In the genomic region with DNA sequence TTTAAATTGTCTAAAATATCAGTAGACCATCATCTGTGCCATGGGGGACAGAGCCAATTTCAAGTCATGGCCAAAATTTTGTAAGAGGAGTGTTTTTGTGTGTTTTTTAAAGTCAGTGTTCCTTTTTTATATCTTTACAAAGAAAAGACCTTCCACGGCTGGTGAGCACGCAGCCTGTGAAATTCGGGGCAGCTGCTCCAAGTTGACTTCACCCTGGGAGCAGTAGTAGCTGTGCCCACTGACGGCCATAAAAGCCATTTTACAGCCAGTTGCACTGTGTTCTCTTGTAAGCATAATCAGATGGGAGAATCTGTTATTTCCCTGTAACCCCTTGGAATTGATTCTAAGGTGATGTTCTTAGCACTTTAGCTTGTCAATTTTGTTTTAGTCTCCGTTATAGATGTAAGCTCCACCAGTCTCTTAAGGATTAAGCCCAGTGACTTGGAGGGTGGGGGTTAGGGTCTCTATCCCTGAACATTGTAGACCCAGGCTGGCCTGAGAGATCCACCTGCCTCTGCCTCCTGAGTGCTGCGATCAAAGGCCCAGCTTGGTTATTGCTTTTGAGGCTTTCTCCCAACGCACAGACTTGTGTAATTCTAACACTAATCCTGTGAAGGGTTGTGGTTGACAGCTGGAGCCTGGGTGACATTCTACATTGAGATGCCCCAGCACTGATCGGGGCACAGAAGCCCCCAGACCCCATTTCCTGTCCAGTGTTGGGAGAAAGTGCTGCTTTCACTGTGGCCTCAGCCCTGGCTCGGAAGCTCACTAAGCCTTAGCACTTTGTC, we compare ENCODE assay signal across 8 mouse cellular contexts. TPM values are rescaled to one million over a fixed set of nuclear protein-coding genes. Genes with fewer than 3 reads are reported as not detected.
DNase-seq lines count a peak whose midpoint lies in the region; ATAC-seq lines count a peak whose summit lies in the region.

No protein-coding gene starts in this region.

- DNase-seq in forebrain, embryonic 10.5 days (ENCODE audit: extremely low spot score, low spot score) = no peak
- no peak for DNase-seq in forebrain, embryonic 11.5 days (ENCODE audit: low spot score)
- peak; percentile 78 for DNase-seq in adipocyte (ENCODE audit: low spot score)
- no peak for DNase-seq in right cerebral cortex, postnatal 36 days (ENCODE audit: low spot score in 2 of 2)
- no peak for DNase-seq in urinary bladder, postnatal 25 days (ENCODE audit: low spot score)
- DNase-seq in frontal cortex, postnatal 14 days (ENCODE audit: low spot score in 2 of 2) = no peak

- H3K27me3 ChIP-seq in forebrain, embryonic 10.5 days (ENCODE audit: poor library complexity, severe bottlenecking) = no peaks in the 10 kb centered on the region
- no peaks in the 10 kb centered on the region for H3K27me3 ChIP-seq in forebrain, embryonic 11.5 days (ENCODE audit: control insufficient read depth, insufficient read depth, low read length)
- no peaks in the 10 kb centered on the region for H3K27me3 ChIP-seq in hindbrain, embryonic 13.5 days

- WGBS in forebrain, embryonic 10.5 days = 93% methylated on average over 9 of the region's 9 CpGs
- WGBS in forebrain, embryonic 11.5 days = 92% methylated on average over 9 of the region's 9 CpGs
- 84% methylated on average over 9 of the region's 9 CpGs for WGBS in hindbrain, embryonic 13.5 days
- 16% methylated on average over 9 of the region's 9 CpGs for WGBS in macrophage (ENCODE audit: missing documents)

- H3K9me3 ChIP-seq in forebrain, embryonic 10.5 days = no peaks in the 10 kb centered on the region
- H3K9me3 ChIP-seq in forebrain, embryonic 11.5 days (ENCODE audit: control insufficient read depth, low read length) = no peaks in the 10 kb centered on the region
- no peaks in the 10 kb centered on the region for H3K9me3 ChIP-seq in hindbrain, embryonic 13.5 days

- ATAC-seq in forebrain, embryonic 11.5 days (replicated peaks; ENCODE audit: low FRiP score) = no peak
- ATAC-seq in hindbrain, embryonic 13.5 days (ENCODE audit: low FRiP score) = no peak

- H3K27ac ChIP-seq in forebrain, embryonic 10.5 days = no peak overlapping the region
- no peak overlapping the region for H3K27ac ChIP-seq in forebrain, embryonic 11.5 days (ENCODE audit: low read depth, low read length)
- H3K27ac ChIP-seq in hindbrain, embryonic 13.5 days = peak overlapping the region; percentile 35; the same call in 1 of the 2 replicates
- peak overlapping the region; percentile 100 for H3K27ac ChIP-seq in macrophage

- H3K9ac ChIP-seq in forebrain, embryonic 11.5 days (ENCODE audit: low read length) = no peak overlapping the region
- 0 out of 2 replicates have a peak overlapping the region, but pooled peaks have one; percentile 51 for H3K9ac ChIP-seq in hindbrain, embryonic 13.5 days

- peaks cover 68% of the 10 kb centered on the region for H3K79me2 ChIP-seq in macrophage (ENCODE audit: inconsistent target)

- H3K4me1 ChIP-seq in forebrain, embryonic 10.5 days = peaks cover 51% of the 10 kb centered on the region
- peaks cover 7% of the 10 kb centered on the region; the same call in 1 of the 2 replicates for H3K4me1 ChIP-seq in forebrain, embryonic 11.5 days (replicated peaks; ENCODE audit: control insufficient read depth, insufficient read depth, low read length)
- peaks cover 52% of the 10 kb centered on the region for H3K4me1 ChIP-seq in hindbrain, embryonic 13.5 days (replicated peaks)

- peaks cover 25% of the 10 kb centered on the region for H3K36me3 ChIP-seq in forebrain, embryonic 10.5 days (replicated peaks)
- peaks cover 6% of the 10 kb centered on the region; the same call in 1 of the 2 replicates for H3K36me3 ChIP-seq in forebrain, embryonic 11.5 days (ENCODE audit: control insufficient read depth, insufficient read depth, low read length)
- peaks cover 21% of the 10 kb centered on the region for H3K36me3 ChIP-seq in hindbrain, embryonic 13.5 days
- H3K36me3 ChIP-seq in macrophage (ENCODE audit: inconsistent target) = peaks cover 17% of the 10 kb centered on the region; the same call in 1 of the 2 replicates

- no peak overlapping the region for H3K4me2 ChIP-seq in forebrain, embryonic 11.5 days (ENCODE audit: low read depth, low read length, severe bottlenecking)
- H3K4me2 ChIP-seq in hindbrain, embryonic 13.5 days = peak overlapping the region; percentile 84

- H3K4me3 ChIP-seq in forebrain, embryonic 10.5 days = peak overlapping the region; percentile 69; the same call in 1 of the 2 replicates
- H3K4me3 ChIP-seq in forebrain, embryonic 11.5 days (ENCODE audit: low read depth, low read length) = no peak overlapping the region
- H3K4me3 ChIP-seq in hindbrain, embryonic 13.5 days = peak overlapping the region; percentile 76
- peak overlapping the region; percentile 98 for H3K4me3 ChIP-seq in macrophage (ENCODE audit: inconsistent target)

RNA-seq across cellular contexts. Expression of a gene that starts 3.3 kb away (rescaled TPM):
- 26.8 and 27.9 TPM in 2 replicates for polyA plus RNA-seq in forebrain, embryonic 10.5 days (2016; fragmentation: Nextera tagmentation; extraction: Ambion mirVana)
- polyA plus RNA-seq in forebrain, embryonic 11.5 days (2014; fragmentation: Nextera tagmentation; extraction: Ambion mirVana) = 45.5 and 46.3 TPM in 2 replicates
- 60.5 and 67.6 TPM in 2 replicates for polyA plus RNA-seq in hindbrain, embryonic 13.5 days (2015; fragmentation: Nextera tagmentation; extraction: Ambion mirVana)
- 100 to 1,000 TPM in 9 of 26 experiments, 10 to 100 TPM in 16, 1 to 10 TPM in 1; 8.8 to 741 (median 70.0) TPM for total RNA-seq in macrophage (2018; cell fraction: chromatin; rRNA removed)
- total RNA-seq in macrophage (2018; cell fraction: cytosol; rRNA removed) = 100 to 1,000 TPM in 16 of 26 experiments, 10 to 100 TPM in 10; 12.9 to 504 (median 163) TPM
- total RNA-seq in macrophage (2018; cell fraction: nucleus; rRNA removed) = 100 to 1,000 TPM in 11 of 26 experiments, 10 to 100 TPM in 15; 14.5 to 587 (median 82.2) TPM
- polyA plus RNA-seq in macrophage (2018) = 198 to 536 TPM (median 239 TPM) in 3 replicates

RNA-seq across cellular contexts. Expression of a gene that starts 15.7 kb away (rescaled TPM):
- polyA plus RNA-seq in forebrain, embryonic 10.5 days (2016; fragmentation: Nextera tagmentation; extraction: Ambion mirVana) = 0.66 and 1.6 TPM in 2 replicates
- 1.0 TPM in 1 of 2 replicates, not detected in the other for polyA plus RNA-seq in forebrain, embryonic 11.5 days (2014; fragmentation: Nextera tagmentation; extraction: Ambion mirVana)
- polyA plus RNA-seq in hindbrain, embryonic 13.5 days (2015; fragmentation: Nextera tagmentation; extraction: Ambion mirVana) = 1.2 and 1.6 TPM in 2 replicates
- not detected for total RNA-seq in macrophage (2018; cell fraction: chromatin; rRNA removed)
- total RNA-seq in macrophage (2018; cell fraction: cytosol; rRNA removed) = under 1 TPM in 8 of 26 experiments, not detected in 18; 0.19 to 0.52 (median 0.36) TPM
- not detected for total RNA-seq in macrophage (2018; cell fraction: nucleus; rRNA removed)
- not detected in 3 replicates for polyA plus RNA-seq in macrophage (2018)

RNA-seq across cellular contexts. Expression of a gene that starts 32.9 kb away (rescaled TPM):
- polyA plus RNA-seq in forebrain, embryonic 10.5 days (2016; fragmentation: Nextera tagmentation; extraction: Ambion mirVana) = 23.8 and 27.3 TPM in 2 replicates
- polyA plus RNA-seq in forebrain, embryonic 11.5 days (2014; fragmentation: Nextera tagmentation; extraction: Ambion mirVana) = 22.0 and 28.4 TPM in 2 replicates
- 38.3 and 39.3 TPM in 2 replicates for polyA plus RNA-seq in hindbrain, embryonic 13.5 days (2015; fragmentation: Nextera tagmentation; extraction: Ambion mirVana)
- total RNA-seq in macrophage (2018; cell fraction: chromatin; rRNA removed) = 100 to 1,000 TPM in 4 of 26 experiments, 10 to 100 TPM in 22; 12.2 to 172 (median 71.1) TPM
- total RNA-seq in macrophage (2018; cell fraction: cytosol; rRNA removed) = 10 to 100 TPM; 19.2 to 53.8 (median 30.2) TPM
- 10 to 100 TPM; 16.6 to 93.9 (median 44.1) TPM for total RNA-seq in macrophage (2018; cell fraction: nucleus; rRNA removed)
- 31.8 to 127 TPM (median 41.1 TPM) in 3 replicates for polyA plus RNA-seq in macrophage (2018)

RNA-seq across cellular contexts. Expression of a gene that starts 35.4 kb away (rescaled TPM):
- polyA plus RNA-seq in forebrain, embryonic 10.5 days (2016; fragmentation: Nextera tagmentation; extraction: Ambion mirVana) = 1.2 TPM in 2 replicates
- 1.9 and 2.4 TPM in 2 replicates for polyA plus RNA-seq in forebrain, embryonic 11.5 days (2014; fragmentation: Nextera tagmentation; extraction: Ambion mirVana)
- 9.7 and 10.5 TPM in 2 replicates for polyA plus RNA-seq in hindbrain, embryonic 13.5 days (2015; fragmentation: Nextera tagmentation; extraction: Ambion mirVana)
- total RNA-seq in macrophage (2018; cell fraction: chromatin; rRNA removed) = under 1 TPM in 1 of 26 experiments, not detected in 25; 0.32 TPM
- under 1 TPM in 10 of 26 experiments, not detected in 16; 0.03 to 0.22 (median 0.09) TPM for total RNA-seq in macrophage (2018; cell fraction: cytosol; rRNA removed)
- under 1 TPM in 2 of 26 experiments, not detected in 24; 0.29 to 0.31 TPM for total RNA-seq in macrophage (2018; cell fraction: nucleus; rRNA removed)
- 0.07 to 0.15 TPM in 2 of 3 replicates, not detected in the other for polyA plus RNA-seq in macrophage (2018)

RNA-seq across cellular contexts. Expression of a gene that starts 36.1 kb away (rescaled TPM):
- polyA plus RNA-seq in forebrain, embryonic 10.5 days (2016; fragmentation: Nextera tagmentation; extraction: Ambion mirVana) = 1.6 and 1.8 TPM in 2 replicates
- polyA plus RNA-seq in forebrain, embryonic 11.5 days (2014; fragmentation: Nextera tagmentation; extraction: Ambion mirVana) = 0.69 and 0.77 TPM in 2 replicates
- polyA plus RNA-seq in hindbrain, embryonic 13.5 days (2015; fragmentation: Nextera tagmentation; extraction: Ambion mirVana) = 0.89 and 0.92 TPM in 2 replicates
- total RNA-seq in macrophage (2018; cell fraction: chromatin; rRNA removed) = not detected
- not detected for total RNA-seq in macrophage (2018; cell fraction: cytosol; rRNA removed)
- not detected for total RNA-seq in macrophage (2018; cell fraction: nucleus; rRNA removed)
- not detected in 3 replicates for polyA plus RNA-seq in macrophage (2018)

Comparison
In these comparisons a context has a peak if more than half of its experiments do, and no peak if none do; other contexts are left out.
1. H3K27ac ChIP-seq: peak in hindbrain, embryonic 13.5 days (single experiment) and macrophage (single experiment); none in forebrain, embryonic 10.5 days (single experiment) and forebrain, embryonic 11.5 days (single experiment).